Mouse (Mus musculus) erythroblast, embryonic 14.5 days (primary cell): ENCODE measurements around the gene Ahnak.

Experiments used
- GATA1 ChIP-seq: IDR thresholded peaks from 2 replicates; pipeline ENCODE4 v1.6.1; 2012; ENCODE audit warnings: low read length, inconsistent platforms, mixed read lengths
- TAL1 ChIP-seq: IDR thresholded peaks from 3 replicates; pipeline ENCODE4 v1.6.1; 2012; ENCODE audit warnings: low read length, inconsistent platforms, mixed read lengths

- TF ChIP-seq GATA1 (no peak), TAL1 (no peak)
Observed at GRCm38 (mm10) chr19:9117275-9117674, 128.2 kb downstream of the Ahnak start.
